Mouse (Mus musculus) large intestine, adult 2 months (tissue): Measurements from ENCODE around the gene Ppfia2. TPM values are rescaled to one million over a fixed set of nuclear protein-coding genes. Genes with fewer than 3 reads are reported as not detected.

Experiments
- DNase-seq: peaks from one replicate; pipeline ENCODE4 v3.0.0-alpha.2; 2012; ENCODE audit warnings: low read depth, low spot score
- WGBS: fragments of 180-500 bp; shearing (Covaris S2); methylation state at CpG from one replicate; pipeline ENCODE4 v1.1.7; 2018; 5-methylcytosine and 5-hydroxymethylcytosine counted together
- polyA plus RNA-seq: library from polyadenylated mRNA; depleted of rRNA; stranded (reverse); fragments of >200 nt; gene quantifications from 2 replicates; pipeline ENCODE4 v1.2.3, GENCODE M21; 2012

Gene Ppfia2
- polyA plus RNA-seq, 1 experiment = 0.12 TPM

DNA sequence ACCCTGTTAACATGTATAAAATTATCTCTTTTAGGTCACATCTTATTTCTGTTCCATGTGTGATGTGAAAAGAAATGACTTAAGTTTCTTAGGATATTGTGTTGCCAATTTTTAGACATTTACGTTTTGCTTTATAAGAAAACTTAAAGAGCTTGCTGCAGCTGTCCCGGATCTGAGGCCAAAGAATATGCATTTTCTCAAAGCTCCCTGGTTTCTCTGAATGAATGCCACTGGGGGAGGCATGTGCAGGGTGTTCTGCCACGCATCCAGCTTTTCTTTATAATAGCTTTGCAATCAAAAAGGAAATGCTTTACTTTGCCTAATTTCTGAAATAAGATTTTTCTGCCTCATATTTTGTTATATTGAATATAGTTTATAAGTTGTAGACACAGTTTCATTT, 411.2 kb downstream of the Ppfia2 start:
- DNase-seq = no peak
- WGBS = 62% methylated on average over 3 of the region's 3 CpGs

DNA sequence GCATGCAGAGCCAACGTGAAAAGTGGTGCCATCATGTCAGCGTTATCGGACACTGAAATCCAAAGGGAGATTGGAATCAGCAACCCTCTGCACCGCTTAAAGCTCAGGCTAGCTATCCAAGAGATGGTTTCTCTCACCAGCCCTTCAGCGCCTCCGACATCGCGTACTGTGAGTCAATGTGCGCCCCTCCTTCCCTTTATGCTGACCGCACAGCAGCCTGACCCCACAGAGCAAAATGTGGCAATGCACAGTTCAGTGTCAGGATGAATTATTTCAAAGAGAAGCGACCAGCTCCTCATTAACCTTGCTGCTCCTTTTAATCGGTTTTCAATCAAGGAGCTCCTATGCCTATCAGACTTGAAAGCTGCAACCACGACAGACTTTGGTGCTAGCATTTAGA, 426.2 kb downstream of the Ppfia2 start:
- 74% methylated on average over 13 of the region's 13 CpGs for WGBS
- DNase-seq = no peak

DNA sequence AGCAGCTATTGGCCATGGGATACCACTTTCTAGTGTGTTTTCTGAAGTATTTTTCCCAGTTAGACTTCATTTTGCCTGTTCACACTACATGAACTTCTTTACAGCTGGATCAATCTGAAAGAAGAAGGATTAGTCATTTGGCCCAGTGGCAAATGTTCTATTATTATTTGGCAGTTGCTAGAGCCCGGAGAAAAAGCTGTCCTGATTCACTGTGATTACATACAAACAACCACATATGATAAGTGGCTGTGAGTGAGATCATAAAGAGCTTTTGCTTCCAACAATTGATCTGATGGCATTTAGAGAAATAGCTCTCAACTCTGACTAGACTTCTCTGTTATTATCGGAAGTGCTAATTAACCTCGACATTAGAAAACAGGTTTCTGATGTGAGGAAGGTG, 440.0 kb downstream of the Ppfia2 start:
- 77% methylated on average over 3 of the region's 3 CpGs for WGBS
- DNase-seq = no peak

DNA sequence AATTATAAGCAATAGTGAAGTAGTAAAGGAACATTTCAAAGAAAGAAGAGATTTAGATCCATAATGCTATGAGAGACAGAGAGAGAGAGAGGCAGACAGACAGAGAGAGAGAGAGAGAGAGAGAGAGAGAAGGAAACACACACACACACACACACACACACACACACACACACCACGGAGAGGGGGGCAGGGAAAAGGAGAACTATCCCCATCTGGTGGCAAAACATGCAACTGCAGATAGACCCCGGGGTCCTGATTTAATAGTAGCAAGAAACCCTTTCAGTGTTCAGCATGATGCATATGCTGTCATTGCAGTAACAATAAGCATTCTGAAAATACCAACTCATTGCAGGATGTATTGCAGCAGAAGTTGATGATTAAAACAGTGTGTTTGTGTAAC, 442.9 kb downstream of the Ppfia2 start:
- WGBS = 21% methylated on average over 2 of the region's 2 CpGs
- no peak for DNase-seq

DNA sequence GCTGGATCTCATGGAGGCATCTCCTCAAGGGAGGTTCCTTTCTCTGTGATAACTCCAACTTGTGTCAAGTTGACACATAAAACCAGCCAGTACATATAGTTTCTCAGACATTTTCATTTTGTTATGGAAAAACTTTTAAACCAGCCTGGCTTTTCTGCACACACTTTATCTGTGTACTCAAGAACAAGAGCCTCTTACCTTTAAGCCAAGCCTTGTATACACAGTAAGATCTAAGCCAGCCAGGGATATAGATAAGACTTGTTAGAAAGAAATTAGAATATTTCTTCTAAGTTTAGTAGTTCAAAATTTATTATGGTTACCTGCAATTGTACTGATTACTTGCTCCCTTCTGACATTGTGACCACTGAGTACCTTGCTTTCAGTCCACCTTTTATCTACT, 444.1 kb downstream of the Ppfia2 start:
- no peak for DNase-seq

DNA sequence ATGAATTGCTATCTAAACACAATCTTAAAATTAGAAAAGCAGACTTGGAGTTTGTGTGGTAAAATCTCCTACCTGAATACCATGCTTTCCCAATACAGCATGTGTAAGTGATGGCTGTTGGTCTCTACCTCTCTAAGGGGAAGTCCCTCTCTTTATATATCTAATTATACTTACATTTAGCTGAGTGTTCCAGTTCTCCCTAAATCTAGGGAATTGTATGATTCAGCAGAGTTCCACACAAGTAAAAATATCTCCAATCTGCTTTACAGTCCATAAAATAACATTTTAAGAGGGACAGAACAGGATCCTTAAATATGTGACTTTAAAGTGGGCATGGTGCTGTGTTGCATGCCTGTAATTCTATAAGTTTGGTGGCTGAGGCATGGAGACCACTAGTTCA, 444.7 kb downstream of the Ppfia2 start:
- DNase-seq = no peak

DNA sequence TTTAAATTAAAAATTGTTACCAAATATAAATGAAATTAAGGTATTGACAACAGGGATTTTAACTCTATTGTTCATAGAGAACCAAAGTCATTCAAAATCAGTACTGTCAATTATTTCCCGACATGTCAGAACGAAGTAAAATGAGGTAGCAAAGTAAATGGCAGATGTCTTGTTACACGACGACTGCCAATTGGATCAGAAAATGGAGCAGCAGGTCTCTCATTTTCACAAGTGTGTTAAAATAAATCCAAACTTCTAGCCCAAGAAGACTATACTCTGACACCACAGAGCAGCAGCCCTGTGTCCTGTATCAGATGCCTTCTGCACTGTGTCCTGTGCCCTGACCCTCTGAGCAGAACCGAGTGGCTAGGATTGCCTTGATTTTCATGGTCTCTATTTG, 454.2 kb downstream of the Ppfia2 start:
- DNase-seq = no peak
- WGBS = 83% methylated on average over 5 of the region's 5 CpGs

DNA sequence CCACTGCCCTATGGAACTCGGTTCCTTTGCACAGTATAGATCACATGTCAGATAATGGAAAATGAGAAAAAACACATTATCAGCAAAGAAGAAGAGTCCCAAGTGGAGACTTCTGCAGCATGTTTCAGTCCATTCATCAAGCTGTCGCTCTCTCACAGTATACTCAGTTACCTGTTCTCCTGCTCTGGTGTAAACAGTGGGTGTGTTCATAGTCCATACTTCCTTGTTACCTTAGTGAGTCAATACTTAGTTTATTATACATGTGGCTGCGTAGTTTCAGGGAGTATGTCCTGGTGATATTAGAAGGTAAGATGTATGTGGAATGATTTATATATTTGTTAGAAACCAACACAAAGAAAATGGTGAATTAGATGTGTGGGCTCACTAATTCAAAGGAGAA, 454.7 kb downstream of the Ppfia2 start:
- 36% methylated on average over 3 of the region's 3 CpGs for WGBS
- DNase-seq = no peak

DNA sequence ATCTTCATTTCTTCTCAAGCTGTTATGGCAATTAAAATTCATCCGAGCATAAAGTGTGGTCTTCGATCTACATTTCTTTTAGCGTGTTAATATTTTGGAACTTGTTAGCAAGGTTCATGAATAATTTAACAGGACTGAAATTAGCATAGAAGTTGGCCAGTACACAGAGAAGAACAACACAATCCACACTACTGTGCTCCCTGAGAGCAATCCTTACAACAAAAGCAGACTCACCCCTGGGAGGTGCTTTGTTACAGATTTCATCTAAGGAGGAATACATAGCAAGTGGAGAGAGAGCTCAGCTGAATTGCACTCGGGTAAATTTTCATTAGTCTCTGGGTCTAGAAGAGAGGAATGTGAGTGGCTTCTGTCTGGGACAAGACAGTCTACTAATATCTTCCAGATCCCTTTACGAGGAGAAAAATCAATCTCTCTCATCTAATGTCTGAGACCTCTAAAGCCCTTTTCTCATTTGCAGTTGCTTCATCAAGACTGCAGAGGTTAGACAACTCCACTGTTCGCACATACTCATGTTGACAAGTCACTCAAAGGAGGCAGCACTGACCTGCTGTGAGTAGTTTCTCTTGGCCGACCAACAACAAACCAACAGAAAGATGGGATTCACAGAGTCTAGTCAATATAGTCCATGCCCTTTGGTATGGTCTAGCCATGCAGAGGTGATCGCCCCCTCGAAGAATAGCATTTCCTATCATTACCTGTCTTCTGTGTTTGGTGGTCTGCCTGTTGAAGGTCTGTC, 458.6 kb downstream of the Ppfia2 start:
- WGBS = 80% methylated on average over 9 of the region's 9 CpGs
- DNase-seq = no peak

DNA sequence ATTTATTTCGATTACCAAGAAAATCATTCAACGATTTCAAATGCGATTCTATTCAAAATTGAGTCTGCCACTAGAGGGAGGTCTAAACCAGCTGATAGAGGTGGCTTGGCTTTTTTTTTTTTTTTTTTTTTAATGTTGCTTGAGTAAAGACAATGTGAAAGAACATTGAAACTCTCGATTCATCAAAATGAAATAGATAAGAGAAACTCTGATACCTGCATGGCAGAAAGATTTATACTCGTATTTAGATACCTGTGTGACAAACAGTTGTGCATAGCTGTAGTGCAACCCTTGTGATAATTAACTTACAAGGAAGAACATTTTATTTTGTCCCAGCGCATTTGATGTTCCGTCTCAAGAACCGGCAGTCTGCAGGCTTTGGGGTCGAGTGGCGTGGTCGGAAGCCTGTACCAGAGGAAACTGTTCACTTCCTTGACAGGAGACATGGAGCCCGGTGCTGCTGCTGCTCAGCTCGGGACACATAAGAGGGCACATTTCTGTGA, 462.5 kb downstream of the Ppfia2 start:
- DNase-seq = no peak
- 12% methylated on average over 13 of the region's 13 CpGs for WGBS

DNA sequence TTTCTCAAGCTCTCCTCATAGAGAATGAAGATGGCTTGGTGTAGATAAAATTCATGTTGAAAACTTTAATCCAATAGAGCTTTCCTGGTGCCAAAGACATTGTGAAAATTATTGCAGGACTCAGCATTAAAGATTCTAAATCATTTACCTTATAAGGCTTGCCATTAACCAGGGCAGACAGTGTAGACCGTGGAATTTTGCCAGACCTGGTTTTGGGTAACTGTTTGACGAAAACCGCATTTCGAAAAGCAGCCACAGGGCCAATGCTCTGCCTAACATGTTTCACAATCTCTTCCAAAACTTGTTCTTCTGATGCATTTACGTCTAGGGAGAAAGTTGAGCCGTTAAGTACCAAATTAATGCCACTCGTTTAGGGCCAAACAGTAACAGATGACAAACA, 466.9 kb downstream of the Ppfia2 start:
- 72% methylated on average over 7 of the region's 7 CpGs for WGBS
- no peak for DNase-seq

DNA sequence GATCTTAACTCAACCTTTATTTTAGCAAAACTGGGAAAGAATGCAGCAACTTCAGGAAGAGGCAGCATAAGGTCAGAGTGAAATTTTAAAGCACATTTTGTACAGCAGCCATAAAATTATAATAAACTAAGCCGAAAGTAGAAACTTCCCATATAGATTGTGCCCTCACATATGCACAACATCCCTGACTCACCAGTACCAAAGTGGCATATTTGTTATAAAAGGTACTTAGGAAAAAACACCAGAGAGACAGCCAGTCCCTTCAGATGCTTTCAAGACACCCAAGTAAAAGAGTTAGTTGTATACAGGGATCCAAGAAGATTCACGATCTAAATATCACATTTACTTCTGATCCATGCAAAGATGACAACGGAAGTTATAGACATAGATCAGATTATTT, 468.7 kb downstream of the Ppfia2 start:
- 80% methylated on average over 3 of the region's 3 CpGs for WGBS
- no peak for DNase-seq

DNA sequence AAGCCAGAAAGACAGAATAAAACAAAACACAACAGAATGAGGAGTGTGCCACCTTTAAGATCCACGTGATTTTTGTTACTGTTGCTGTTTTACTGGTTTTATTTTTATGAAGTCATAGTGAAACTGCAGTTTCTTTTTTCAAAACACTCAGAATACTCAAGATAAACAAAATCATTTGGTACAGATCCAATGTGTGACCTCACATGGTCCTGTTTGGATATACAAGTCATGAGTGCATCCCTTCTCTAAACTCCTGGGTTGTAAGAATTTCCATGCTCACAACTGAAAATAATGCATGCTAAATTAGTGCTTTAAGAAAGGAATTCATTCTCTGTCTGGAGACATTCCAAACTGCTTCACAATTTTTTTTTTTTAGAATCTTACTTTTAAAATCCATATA, 469.3 kb downstream of the Ppfia2 start:
- DNase-seq = no peak
- 27% methylated on average over 1 of the region's 1 CpGs for WGBS

DNA sequence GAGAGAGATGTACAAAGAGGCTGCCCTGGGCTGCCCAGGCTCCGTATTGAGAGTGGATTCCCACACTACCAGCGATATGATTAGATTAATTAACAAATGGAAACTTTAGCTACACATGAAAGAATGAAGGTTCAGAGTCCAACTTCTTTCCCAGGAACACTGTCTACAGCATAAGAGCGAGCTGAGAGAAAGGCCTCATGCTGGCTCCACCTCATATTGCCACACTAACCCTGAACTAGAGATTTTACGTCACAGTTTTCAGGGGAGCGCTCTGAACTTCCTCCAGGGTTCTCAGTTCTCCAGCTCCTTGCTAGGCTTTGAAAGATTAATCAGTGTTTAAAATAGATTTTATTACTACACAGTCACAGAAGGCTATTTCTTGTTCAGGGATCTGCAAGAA, 471.2 kb downstream of the Ppfia2 start:
- DNase-seq = no peak
- 54% methylated on average over 5 of the region's 5 CpGs for WGBS

DNA sequence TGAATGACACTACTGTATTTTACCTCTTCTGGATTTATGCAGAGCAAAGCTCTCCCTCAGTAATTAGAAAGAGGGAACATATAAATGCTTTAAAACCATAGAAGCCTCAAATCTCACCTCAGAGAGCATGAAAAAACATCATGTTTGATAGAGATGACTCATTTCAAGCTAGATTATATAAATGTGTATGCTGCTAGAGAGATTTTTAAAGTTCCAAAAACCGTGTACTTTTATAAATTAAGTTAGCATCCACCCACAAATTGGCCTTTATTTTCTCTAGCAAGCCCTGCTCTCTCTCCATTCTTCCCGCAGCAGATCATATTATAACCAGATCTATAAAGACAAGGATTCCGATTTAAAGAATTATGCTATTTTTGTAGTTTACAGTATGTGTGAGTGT, 488.9 kb downstream of the Ppfia2 start:
- 73% methylated on average over 3 of the region's 3 CpGs for WGBS
- DNase-seq = no peak

DNA sequence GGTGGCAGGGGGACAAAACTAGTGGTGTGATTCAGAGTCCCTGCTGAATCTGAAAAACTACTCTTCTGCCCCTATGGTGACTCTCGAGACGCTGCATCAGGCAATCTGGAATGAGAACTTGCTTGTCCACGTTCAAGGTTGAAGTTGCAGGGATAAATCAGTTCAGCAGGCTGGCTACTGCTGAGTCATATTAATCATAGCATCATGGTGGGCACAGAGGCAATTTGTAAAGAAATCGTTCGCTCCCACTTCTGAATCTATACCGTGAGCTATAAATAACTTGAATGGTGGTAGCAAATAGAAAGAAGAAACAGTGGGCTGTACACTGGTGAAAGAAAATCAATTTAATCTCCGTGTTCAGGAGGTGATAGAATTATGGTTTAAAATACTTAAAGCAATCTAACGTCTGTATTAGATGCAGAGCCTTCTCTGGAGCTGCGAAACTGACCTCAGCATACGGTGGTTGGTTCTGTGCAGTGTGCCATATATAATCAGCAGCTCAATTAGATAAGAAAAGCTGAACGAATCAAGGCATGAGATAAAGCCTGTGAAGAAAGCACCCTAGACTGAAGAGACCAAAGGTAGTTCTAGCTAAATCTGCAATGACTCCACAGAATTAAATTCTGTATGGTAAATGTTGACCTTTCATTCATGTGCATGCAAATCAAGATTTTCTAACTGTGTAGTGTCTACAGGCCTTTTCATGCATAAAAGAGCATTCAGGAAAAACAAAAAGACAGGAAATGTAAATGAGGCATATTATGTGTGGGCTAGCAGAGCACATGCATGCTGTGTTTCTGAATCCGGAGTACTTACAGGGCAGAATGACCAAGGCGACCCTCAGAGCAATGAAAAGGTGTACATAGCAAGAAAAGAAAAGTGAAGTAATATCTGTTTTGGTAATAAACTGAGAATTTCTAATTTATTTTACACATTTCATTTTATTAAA, 505.3 kb downstream of the Ppfia2 start:
- no peak for DNase-seq
- WGBS = 76% methylated on average over 13 of the region's 13 CpGs
